Mouse (Mus musculus) spleen, postnatal 14 days (tissue): Measurements from ENCODE around the gene Tmem136.
A peak's percentile ranks its signal among the peaks of the same experiment; 100 is the strongest.

Experiments used
- DNase-seq, 2 experiments: peaks; one replicate each; pipeline ENCODE4 v3.0.0; 2021 to 2022; ENCODE audit warnings: low spot score in 2 of 2

Tmem136 gene

GRCm38 (mm10) chr9:43108081-43108480 is 8.3 kb downstream of the Tmem136 start:
- DNase-seq = no peak

GRCm38 (mm10) chr9:43107555-43107954 is 8.8 kb downstream of the Tmem136 start:
- no peak for DNase-seq

GRCm38 (mm10) chr9:43107187-43107517 is 9.2 kb downstream of the Tmem136 start, which contains the start of gene Arhgef12:
Arhgef12 (minus strand) TSS chr9:43107239.
- no peak for DNase-seq

- DNase-seq = peak in 1 of 2 experiments; percentile 25
Measured at GRCm38 (mm10) chr9:43106426-43107186, 9.8 kb downstream of the Tmem136 start.

- peak; percentile 52 to 69 for DNase-seq
Measured at GRCm38 (mm10) chr9:43105664-43106361, 10.6 kb downstream of the Tmem136 start.

- DNase-seq = peak; percentile 17 to 25
Measured at GRCm38 (mm10) chr9:43104873-43105663, 11.3 kb downstream of the Tmem136 start.

- DNase-seq = no peak
Measured at GRCm38 (mm10) chr9:43104526-43104872, 11.9 kb downstream of the Tmem136 start.

- DNase-seq = no peak
Measured at GRCm38 (mm10) chr9:43103675-43104299, 12.6 kb downstream of the Tmem136 start.

GRCm38 (mm10) chr9:43102931-43103330 is 13.4 kb downstream of the Tmem136 start:
- no peak for DNase-seq

GRCm38 (mm10) chr9:43101936-43102595 is 14.3 kb downstream of the Tmem136 start:
- DNase-seq = peak; percentile 20 to 36

GRCm38 (mm10) chr9:43098922-43099321 is 17.4 kb downstream of the Tmem136 start:
- no peak for DNase-seq

GRCm38 (mm10) chr9:43097801-43098557 is 18.4 kb downstream of the Tmem136 start:
- DNase-seq = no peak

GRCm38 (mm10) chr9:43096337-43096736 is 20.0 kb downstream of the Tmem136 start:
- no peak for DNase-seq

- DNase-seq = no peak
Measured at GRCm38 (mm10) chr9:43094828-43095227, 21.5 kb downstream of the Tmem136 start.

GRCm38 (mm10) chr9:43093803-43094202 is 22.6 kb downstream of the Tmem136 start:
- DNase-seq = no peak

GRCm38 (mm10) chr9:43085686-43086285 is 30.6 kb downstream of the Tmem136 start:
- no peak for DNase-seq

- DNase-seq = no peak
Measured at GRCm38 (mm10) chr9:43084496-43085362, 31.6 kb downstream of the Tmem136 start.

GRCm38 (mm10) chr9:43083441-43084055 is 32.8 kb downstream of the Tmem136 start:
- DNase-seq = no peak

- no peak for DNase-seq
Measured at GRCm38 (mm10) chr9:43078711-43079110, 37.7 kb downstream of the Tmem136 start.
